Mouse (Mus musculus): ENCODE measurements around the gene Stag1. TPM values are rescaled to one million over a fixed set of nuclear protein-coding genes. Genes with fewer than 3 reads are reported as not detected.

The Stag1 gene
- polyA plus RNA-seq, 1 experiment from 2014 or later: 70.3 TPM

- Histone ChIP-seq H3K9me3 (ENCODE audit: control insufficient read depth, low read depth, low read length) (no peaks in the 10 kb centered on the region), H3K9ac (replicated peaks; ENCODE audit: low read depth, low read length) (no peak overlapping the region), H3K27me3 (ENCODE audit: control insufficient read depth, insufficient read depth, low read length) (no peaks in the 10 kb centered on the region), H3K4me1 (ENCODE audit: control insufficient read depth, insufficient read depth, low read length) (no peaks in the 10 kb centered on the region), H3K36me3 (ENCODE audit: control insufficient read depth, insufficient read depth, low read length) (no peaks in the 10 kb centered on the region), H3K27ac (ENCODE audit: low read length) (no peak overlapping the region), H3K4me2 (replicated peaks; ENCODE audit: low read depth, low read length) (no peak overlapping the region), H3K4me3 (ENCODE audit: low read depth, low read length) (no peak overlapping the region)
- no peak for ATAC-seq (ENCODE audit: insufficient number of reproducible peaks, insufficient read depth, low FRiP score, low read depth)
- 65% methylated on average over 2 of the region's 2 CpGs for WGBS
Measured at GRCm38 (mm10) chr9:100626258-100626657, 28.7 kb downstream of the Stag1 start.

- no peak for ATAC-seq (ENCODE audit: insufficient number of reproducible peaks, insufficient read depth, low FRiP score, low read depth)
- 91% methylated on average over 2 of the region's 2 CpGs for WGBS
- Histone ChIP-seq H3K27me3 (ENCODE audit: control insufficient read depth, insufficient read depth, low read length) (no peaks in the 10 kb centered on the region), H3K36me3 (ENCODE audit: control insufficient read depth, insufficient read depth, low read length) (no peaks in the 10 kb centered on the region), H3K4me3 (ENCODE audit: low read depth, low read length) (no peak overlapping the region), H3K9me3 (ENCODE audit: control insufficient read depth, low read depth, low read length) (no peaks in the 10 kb centered on the region), H3K4me1 (ENCODE audit: control insufficient read depth, insufficient read depth, low read length) (no peaks in the 10 kb centered on the region), H3K4me2 (replicated peaks; ENCODE audit: low read depth, low read length) (no peak overlapping the region), H3K9ac (replicated peaks; ENCODE audit: low read depth, low read length) (no peak overlapping the region), H3K27ac (ENCODE audit: low read length) (no peak overlapping the region)
Measured at GRCm38 (mm10) chr9:100640754-100641153, 43.2 kb downstream of the Stag1 start.

DNA sequence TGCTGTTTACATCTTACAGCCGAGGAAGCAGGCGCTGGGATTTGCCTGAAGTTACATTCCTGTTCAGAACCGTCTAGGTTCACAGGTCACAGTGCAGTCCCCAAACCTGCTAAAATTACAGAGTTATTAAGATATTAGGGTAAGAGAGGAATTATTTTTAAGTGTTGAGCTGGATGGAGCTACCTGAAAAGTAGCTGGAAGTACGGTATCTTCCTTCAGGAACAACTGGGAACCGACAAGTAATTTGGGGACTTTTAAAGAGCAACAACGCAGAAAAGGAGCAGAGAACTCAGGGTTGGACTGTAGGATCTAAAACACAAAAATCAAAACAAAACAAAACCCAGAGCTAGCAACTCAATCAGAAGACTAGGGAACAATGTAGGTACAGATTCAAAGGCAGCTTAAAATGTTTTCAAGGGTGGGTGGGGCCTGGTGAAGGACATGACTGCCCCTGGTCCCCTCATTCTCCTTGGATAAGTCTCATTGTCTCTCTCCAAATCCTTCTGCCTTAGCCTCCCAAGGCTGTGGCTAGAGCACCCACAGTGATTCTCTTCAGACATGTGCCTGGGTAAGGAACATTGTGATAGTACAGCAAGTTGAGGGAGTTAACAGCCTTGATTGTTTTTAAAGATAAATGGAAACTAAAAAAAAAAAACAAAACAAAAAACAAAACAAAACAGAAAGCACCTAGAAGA, 43.9 kb downstream of the Stag1 start:
- no peaks in the 10 kb centered on the region for H3K27me3 ChIP-seq (ENCODE audit: control insufficient read depth, insufficient read depth, low read length)
- H3K27ac ChIP-seq (ENCODE audit: low read length): peak overlapping the region; percentile 98; the same call in 1 of the 2 replicates
- no peak for ATAC-seq (ENCODE audit: insufficient number of reproducible peaks, insufficient read depth, low FRiP score, low read depth)
- no peaks in the 10 kb centered on the region for H3K36me3 ChIP-seq (ENCODE audit: control insufficient read depth, insufficient read depth, low read length)
- H3K4me3 ChIP-seq (ENCODE audit: low read depth, low read length): peak overlapping the region; percentile 83; the same call in 1 of the 2 replicates
- H3K4me1 ChIP-seq (ENCODE audit: control insufficient read depth, insufficient read depth, low read length): no peaks in the 10 kb centered on the region
- WGBS: 37% methylated on average over 6 of the region's 6 CpGs
- no peaks in the 10 kb centered on the region for H3K9me3 ChIP-seq (ENCODE audit: control insufficient read depth, low read depth, low read length)
- no peak overlapping the region for H3K9ac ChIP-seq (replicated peaks; ENCODE audit: low read depth, low read length)
- peak overlapping the region; percentile 75 for H3K4me2 ChIP-seq (replicated peaks; ENCODE audit: low read depth, low read length)

DNA sequence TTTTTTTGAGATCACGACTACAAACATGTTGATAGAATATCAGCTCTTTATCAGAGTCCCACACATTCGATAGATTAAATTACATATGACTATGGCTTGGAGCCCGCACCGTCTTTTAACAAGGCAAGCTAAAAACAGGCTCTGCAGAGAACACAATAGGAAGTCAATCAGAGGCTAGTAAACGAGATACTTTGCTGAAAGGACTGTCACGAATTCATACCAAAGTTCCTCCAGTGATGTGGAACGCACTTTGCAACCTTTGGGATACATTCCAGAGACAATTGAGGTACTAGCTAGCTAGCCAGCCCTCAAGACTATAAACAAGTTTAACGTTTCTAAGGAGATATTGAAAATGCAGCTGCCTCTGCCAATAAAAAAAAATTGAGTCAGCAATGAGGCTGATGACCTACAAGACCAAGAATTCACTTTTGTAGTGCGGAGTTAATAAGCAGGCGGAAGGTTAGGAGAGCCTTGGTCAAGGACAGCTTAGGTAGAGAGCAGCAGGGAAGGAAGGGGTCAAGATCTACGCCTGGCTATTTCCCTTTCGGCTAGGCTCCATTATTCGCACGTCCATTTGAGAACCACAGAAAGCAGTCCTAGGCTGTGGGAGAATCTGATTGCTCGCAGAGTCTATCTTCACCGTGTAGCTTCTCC, 44.7 kb downstream of the Stag1 start:
- peak overlapping the region; percentile 75 for H3K4me2 ChIP-seq (replicated peaks; ENCODE audit: low read depth, low read length)
- H3K4me3 ChIP-seq (ENCODE audit: low read depth, low read length): peak overlapping the region; percentile 83
- no peaks in the 10 kb centered on the region for H3K9me3 ChIP-seq (ENCODE audit: control insufficient read depth, low read depth, low read length)
- H3K36me3 ChIP-seq (ENCODE audit: control insufficient read depth, insufficient read depth, low read length): no peaks in the 10 kb centered on the region
- ATAC-seq (ENCODE audit: insufficient number of reproducible peaks, insufficient read depth, low FRiP score, low read depth): no peak
- peak overlapping the region; percentile 98 for H3K27ac ChIP-seq (ENCODE audit: low read length)
- H3K9ac ChIP-seq (replicated peaks; ENCODE audit: low read depth, low read length): peak overlapping the region; percentile 58
- H3K27me3 ChIP-seq (ENCODE audit: control insufficient read depth, insufficient read depth, low read length): no peaks in the 10 kb centered on the region
- no peaks in the 10 kb centered on the region for H3K4me1 ChIP-seq (ENCODE audit: control insufficient read depth, insufficient read depth, low read length)
- WGBS: 1% methylated on average over 16 of the region's 16 CpGs

DNA sequence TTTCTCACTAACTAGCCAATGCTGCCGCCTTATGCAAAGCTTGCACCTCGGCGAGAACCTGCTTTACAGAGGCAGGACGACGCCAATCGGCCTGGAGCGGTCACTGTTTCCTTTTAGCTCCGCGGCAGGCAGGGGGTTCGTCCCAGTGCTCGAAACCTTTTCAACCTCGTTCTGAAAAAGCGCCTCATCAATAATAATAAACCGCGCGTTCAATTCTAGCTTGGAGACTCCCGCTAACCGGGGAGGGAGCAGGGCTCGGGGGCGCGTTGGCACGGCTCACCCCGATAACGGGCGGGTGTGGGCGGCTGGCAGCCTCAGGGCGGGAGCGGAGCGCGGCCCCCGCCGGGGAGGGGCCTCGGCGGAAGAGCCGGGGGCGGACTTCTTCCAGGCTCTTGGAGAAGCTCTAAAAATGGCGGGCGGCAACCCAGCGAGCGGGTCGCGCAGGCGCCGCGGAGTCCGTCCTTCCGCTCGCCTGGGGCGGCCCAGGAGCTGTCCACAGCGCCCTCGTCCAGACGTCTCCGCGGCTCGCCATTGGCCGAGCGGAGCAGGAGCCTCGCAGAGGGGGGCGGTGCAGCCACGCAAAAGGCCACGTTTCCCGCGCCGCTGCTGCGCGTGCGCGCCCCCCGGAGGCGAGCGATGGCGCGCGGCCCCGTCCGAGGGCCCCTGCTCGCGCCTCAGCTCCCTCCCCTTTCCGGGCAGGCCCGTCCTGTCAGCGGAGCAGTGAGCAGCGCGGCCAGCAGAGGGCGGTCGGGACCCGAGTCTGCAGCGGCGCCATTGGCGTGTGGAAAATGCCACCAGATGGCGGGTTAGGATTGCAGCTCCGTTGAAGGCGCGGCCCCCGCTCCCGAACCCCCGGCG, 45.5 kb downstream of the Stag1 start:
- under 1% methylated on average over 87 of the region's 97 CpGs for WGBS
- peak; percentile 98 for ATAC-seq (ENCODE audit: insufficient number of reproducible peaks, insufficient read depth, low FRiP score, low read depth)
- no peaks in the 10 kb centered on the region for H3K36me3 ChIP-seq (ENCODE audit: control insufficient read depth, insufficient read depth, low read length)
- no peaks in the 10 kb centered on the region for H3K9me3 ChIP-seq (ENCODE audit: control insufficient read depth, low read depth, low read length)
- H3K4me2 ChIP-seq (replicated peaks; ENCODE audit: low read depth, low read length): peak overlapping the region; percentile 75
- H3K4me3 ChIP-seq (ENCODE audit: low read depth, low read length): peak overlapping the region; percentile 83
- peak overlapping the region; percentile 96 for H3K9ac ChIP-seq (replicated peaks; ENCODE audit: low read depth, low read length)
- no peaks in the 10 kb centered on the region for H3K4me1 ChIP-seq (ENCODE audit: control insufficient read depth, insufficient read depth, low read length)
- no peaks in the 10 kb centered on the region for H3K27me3 ChIP-seq (ENCODE audit: control insufficient read depth, insufficient read depth, low read length)
- peak overlapping the region; percentile 98 for H3K27ac ChIP-seq (ENCODE audit: low read length)

DNA sequence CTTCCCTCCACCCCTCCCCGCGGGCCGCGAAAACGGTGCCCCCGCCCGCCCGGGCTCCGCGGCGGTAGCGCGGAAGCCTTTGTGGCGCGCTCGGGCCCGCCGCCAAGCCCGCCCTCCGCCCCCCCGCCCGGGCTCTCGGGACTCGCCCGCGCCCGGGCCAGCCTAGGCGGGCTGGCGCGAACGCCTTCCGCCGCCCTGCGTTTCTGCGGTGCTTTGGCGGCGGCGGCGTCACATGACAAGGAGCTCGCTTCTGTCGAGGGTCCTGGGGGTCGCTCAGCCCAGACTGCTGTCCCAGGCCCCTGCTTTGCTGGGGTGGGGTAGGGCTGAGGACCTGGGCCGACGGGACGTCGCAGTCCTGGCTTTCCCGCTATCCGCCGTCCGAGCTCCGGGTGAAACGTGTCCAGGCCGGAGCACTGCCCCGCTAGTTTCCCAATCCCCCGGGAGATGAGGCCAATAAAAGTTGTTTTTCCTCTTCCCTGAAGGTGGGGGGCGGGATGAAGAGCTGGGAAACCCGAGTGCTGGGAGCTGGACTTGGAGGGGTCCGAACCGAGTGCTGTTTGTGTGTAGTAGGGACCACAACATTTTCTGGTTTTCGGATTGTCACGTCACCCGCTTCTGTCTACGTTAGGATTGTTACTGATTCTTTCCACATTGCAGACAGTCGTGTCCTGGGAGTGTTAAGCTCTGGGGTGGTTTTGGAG, 46.6 kb downstream of the Stag1 start:
- H3K4me1 ChIP-seq (ENCODE audit: control insufficient read depth, insufficient read depth, low read length): no peaks in the 10 kb centered on the region
- H3K9me3 ChIP-seq (ENCODE audit: control insufficient read depth, low read depth, low read length): no peaks in the 10 kb centered on the region
- peak overlapping the region; percentile 83 for H3K4me3 ChIP-seq (ENCODE audit: low read depth, low read length)
- WGBS: under 1% methylated on average over 50 of the region's 64 CpGs
- no peaks in the 10 kb centered on the region for H3K36me3 ChIP-seq (ENCODE audit: control insufficient read depth, insufficient read depth, low read length)
- peak overlapping the region; percentile 98 for H3K27ac ChIP-seq (ENCODE audit: low read length)
- ATAC-seq (ENCODE audit: insufficient number of reproducible peaks, insufficient read depth, low FRiP score, low read depth): peak; percentile 11; the same call in 1 of the 2 replicates
- H3K9ac ChIP-seq (replicated peaks; ENCODE audit: low read depth, low read length): peak overlapping the region; percentile 96
- H3K4me2 ChIP-seq (replicated peaks; ENCODE audit: low read depth, low read length): peak overlapping the region; percentile 49
- H3K27me3 ChIP-seq (ENCODE audit: control insufficient read depth, insufficient read depth, low read length): no peaks in the 10 kb centered on the region

- Histone ChIP-seq H3K4me2 (replicated peaks; ENCODE audit: low read depth, low read length) (peak overlapping the region; percentile 49), H3K4me3 (ENCODE audit: low read depth, low read length) (peak overlapping the region; percentile 83), H3K36me3 (ENCODE audit: control insufficient read depth, insufficient read depth, low read length) (no peaks in the 10 kb centered on the region), H3K9ac (replicated peaks; ENCODE audit: low read depth, low read length) (peak overlapping the region; percentile 96; the same call in 1 of the 2 replicates), H3K27me3 (ENCODE audit: control insufficient read depth, insufficient read depth, low read length) (no peaks in the 10 kb centered on the region), H3K9me3 (ENCODE audit: control insufficient read depth, low read depth, low read length) (no peaks in the 10 kb centered on the region), H3K27ac (ENCODE audit: low read length) (no peak overlapping the region), H3K4me1 (ENCODE audit: control insufficient read depth, insufficient read depth, low read length) (no peaks in the 10 kb centered on the region)
- WGBS: 34% methylated on average over 8 of the region's 8 CpGs
- no peak for ATAC-seq (ENCODE audit: insufficient number of reproducible peaks, insufficient read depth, low FRiP score, low read depth)
Measured at GRCm38 (mm10) chr9:100645026-100645940, 47.7 kb downstream of the Stag1 start.
